Mouse (Mus musculus): ENCODE results near the gene Ptges3l. TPM values are rescaled to one million over a fixed set of nuclear protein-coding genes. Genes with fewer than 3 reads are reported as not detected.
"Not testable (repeated sequence)": the region's sequence is repeated elsewhere in the genome, so short reads cannot be mapped to it uniquely, and the experiment has no call there.

The Ptges3l gene
- polyA plus RNA-seq, 1 experiment from 2014 or later = 1.2 TPM

DNA sequence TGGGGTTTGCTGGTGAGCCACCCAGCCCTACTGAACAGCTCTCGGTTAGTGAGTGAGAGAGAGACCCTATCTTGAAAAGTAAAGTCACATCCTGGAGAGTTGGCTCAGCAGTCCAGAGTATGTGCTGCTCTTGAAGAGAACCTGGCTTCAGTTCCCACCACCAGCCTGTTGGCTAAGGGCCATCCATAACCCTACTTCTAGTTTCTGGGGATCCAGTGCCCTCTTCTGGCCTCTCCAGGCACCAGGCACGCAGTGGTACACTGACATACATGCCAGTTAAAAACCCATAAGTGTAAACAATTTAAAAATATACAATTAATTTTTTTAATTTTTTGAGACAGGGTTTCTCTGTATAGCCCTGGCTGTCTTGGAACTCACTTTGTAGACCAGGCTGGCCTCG lies 25.3 kb upstream of the Ptges3l start:
- Histone ChIP-seq H3K27ac (ENCODE audit: low read depth, low read length) (no peak overlapping the region), H3K36me3 (ENCODE audit: control insufficient read depth, insufficient read depth, low read length) (peaks cover 8% of the 10 kb centered on the region), H3K4me2 (ENCODE audit: low read length) (no peak overlapping the region), H3K9ac (ENCODE audit: low read length) (no peak overlapping the region), H3K4me3 (ENCODE audit: low read depth, low read length) (no peak overlapping the region), H3K9me3 (replicated peaks; ENCODE audit: control insufficient read depth, low read length) (no peaks in the 10 kb centered on the region), H3K27me3 (replicated peaks; ENCODE audit: control insufficient read depth, insufficient read depth, low read length) (no peaks in the 10 kb centered on the region), H3K4me1 (ENCODE audit: control insufficient read depth, insufficient read depth, low read length) (peaks cover 8% of the 10 kb centered on the region; the same call in 1 of the 2 replicates)
- DNase-seq (ENCODE audit: low spot score) (no peak), ATAC-seq (no peak)
- WGBS = 89% methylated on average over 3 of the region's 3 CpGs

DNA sequence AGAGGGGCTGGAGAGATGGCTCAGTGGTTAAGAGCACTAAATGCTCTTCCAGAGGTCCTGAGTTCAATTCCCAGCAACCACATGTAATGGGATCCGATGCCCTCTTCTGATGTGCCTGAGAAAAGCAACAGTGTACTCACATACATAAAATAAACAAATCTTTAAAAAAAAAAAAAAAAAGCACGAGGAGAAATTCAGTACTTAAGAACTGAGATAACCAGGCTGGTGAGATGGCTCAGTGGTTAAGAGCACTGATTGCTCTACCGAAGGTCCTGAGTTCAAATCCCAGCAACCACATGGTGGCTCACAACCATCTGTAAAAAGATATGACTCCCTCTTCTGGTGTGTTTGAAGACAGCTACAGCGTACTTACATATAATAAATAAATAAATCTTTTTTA lies 24.5 kb upstream of the Ptges3l start:
- H3K36me3 ChIP-seq (ENCODE audit: control insufficient read depth, insufficient read depth, low read length) = peaks cover 15% of the 10 kb centered on the region

GRCm38 (mm10) chr11:101448899-101449298 lies 23.8 kb upstream of the Ptges3l start:
- 86% methylated on average over 4 of the region's 4 CpGs for WGBS
- Histone ChIP-seq H3K9me3 (replicated peaks; ENCODE audit: control insufficient read depth, low read length) (no peaks in the 10 kb centered on the region), H3K27ac (ENCODE audit: low read depth, low read length) (no peak overlapping the region), H3K36me3 (ENCODE audit: control insufficient read depth, insufficient read depth, low read length) (peaks cover 22% of the 10 kb centered on the region), H3K4me1 (ENCODE audit: control insufficient read depth, insufficient read depth, low read length) (no peaks in the 10 kb centered on the region), H3K4me3 (ENCODE audit: low read depth, low read length) (no peak overlapping the region), H3K27me3 (replicated peaks; ENCODE audit: control insufficient read depth, insufficient read depth, low read length) (no peaks in the 10 kb centered on the region), H3K9ac (ENCODE audit: low read length) (no peak overlapping the region), H3K4me2 (ENCODE audit: low read length) (no peak overlapping the region)
- ATAC-seq = no peak
- DNase-seq (ENCODE audit: low spot score) = no peak

More for the DNA sequence above, 24.5 kb upstream of the Ptges3l start:
- not testable (repeated sequence) for H3K27me3 ChIP-seq (replicated peaks; ENCODE audit: control insufficient read depth, insufficient read depth, low read length); H3K4me3 ChIP-seq (ENCODE audit: low read depth, low read length); H3K4me1 ChIP-seq (ENCODE audit: control insufficient read depth, insufficient read depth, low read length); DNase-seq (ENCODE audit: low spot score); H3K9me3 ChIP-seq (replicated peaks; ENCODE audit: control insufficient read depth, low read length); H3K9ac ChIP-seq (ENCODE audit: low read length); ATAC-seq; H3K4me2 ChIP-seq (ENCODE audit: low read length); H3K27ac ChIP-seq (ENCODE audit: low read depth, low read length)
- 93% methylated on average over 4 of the region's 4 CpGs for WGBS

DNA sequence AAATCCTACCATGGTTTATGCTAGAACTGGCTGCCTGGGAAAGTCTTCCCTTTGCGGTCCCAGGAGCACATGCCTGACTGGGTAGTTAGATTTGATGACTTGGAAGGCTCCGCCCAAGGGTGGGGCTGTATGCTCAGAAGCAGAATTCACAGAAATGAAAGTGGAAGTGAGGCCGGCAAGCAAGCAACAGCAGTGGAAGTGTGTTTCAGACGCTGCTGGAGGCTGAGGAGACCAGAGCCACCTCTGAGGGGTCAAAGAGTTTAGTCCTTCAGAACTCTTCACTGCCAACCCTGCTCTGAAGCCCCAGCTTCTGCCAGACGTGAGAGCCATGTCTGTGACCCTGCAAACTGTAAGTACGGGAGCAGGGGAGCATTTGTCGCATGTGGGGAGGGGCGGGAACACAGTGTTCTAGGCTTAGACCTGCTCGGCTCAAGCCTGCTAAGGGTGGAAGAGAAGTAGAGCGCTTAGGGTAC lies 23.2 kb upstream of the Ptges3l start, which contains the start of gene Ifi35:
Gene Ifi35 (plus strand): TSS at position 134 of the 473 bp plus-strand sequence.
- DNase-seq (ENCODE audit: low spot score) (no peak), ATAC-seq (no peak)
- no peaks in the 10 kb centered on the region for H3K27me3 ChIP-seq (replicated peaks; ENCODE audit: control insufficient read depth, insufficient read depth, low read length)
- H3K4me3 ChIP-seq (ENCODE audit: low read depth, low read length) = peak within 1 kb of the TSS; percentile 5; the same call in 1 of the 2 replicates
- peak within 1 kb of the TSS; percentile 29; the same call in 1 of the 2 replicates for H3K9ac ChIP-seq (ENCODE audit: low read length)
- no peak within 1 kb of the TSS for H3K4me2 ChIP-seq (ENCODE audit: low read length)
- H3K36me3 ChIP-seq (ENCODE audit: control insufficient read depth, insufficient read depth, low read length) = peaks cover 28% of the 10 kb centered on the region
- 49% methylated on average over 10 of the region's 10 CpGs for WGBS
- no peak within 1 kb of the TSS for H3K27ac ChIP-seq (ENCODE audit: low read depth, low read length)
- no peaks in the 10 kb centered on the region; the same call in 1 of the 2 replicates for H3K4me1 ChIP-seq (ENCODE audit: control insufficient read depth, insufficient read depth, low read length)
- H3K9me3 ChIP-seq (replicated peaks; ENCODE audit: control insufficient read depth, low read length) = no peaks in the 10 kb centered on the region

GRCm38 (mm10) chr11:101447786-101448185 lies 22.7 kb upstream of the Ptges3l start:
- Histone ChIP-seq H3K36me3 (ENCODE audit: control insufficient read depth, insufficient read depth, low read length) (peaks cover 28% of the 10 kb centered on the region), H3K27ac (ENCODE audit: low read depth, low read length) (no peak overlapping the region), H3K4me2 (ENCODE audit: low read length) (no peak overlapping the region), H3K4me1 (ENCODE audit: control insufficient read depth, insufficient read depth, low read length) (peaks cover 4% of the 10 kb centered on the region; the same call in 1 of the 2 replicates), H3K9ac (ENCODE audit: low read length) (peak overlapping the region; percentile 29; the same call in 1 of the 2 replicates), H3K9me3 (replicated peaks; ENCODE audit: control insufficient read depth, low read length) (no peaks in the 10 kb centered on the region), H3K27me3 (replicated peaks; ENCODE audit: control insufficient read depth, insufficient read depth, low read length) (no peaks in the 10 kb centered on the region), H3K4me3 (ENCODE audit: low read depth, low read length) (no peak overlapping the region)
- WGBS = 90% methylated on average over 5 of the region's 5 CpGs
- no peak for ATAC-seq
- no peak for DNase-seq (ENCODE audit: low spot score)

GRCm38 (mm10) chr11:101446860-101447259 lies 21.7 kb upstream of the Ptges3l start:
- not testable (repeated sequence) for H3K27me3 ChIP-seq (replicated peaks; ENCODE audit: control insufficient read depth, insufficient read depth, low read length); H3K27ac ChIP-seq (ENCODE audit: low read depth, low read length); H3K4me1 ChIP-seq (ENCODE audit: control insufficient read depth, insufficient read depth, low read length); DNase-seq (ENCODE audit: low spot score); ATAC-seq; H3K9me3 ChIP-seq (replicated peaks; ENCODE audit: control insufficient read depth, low read length); H3K9ac ChIP-seq (ENCODE audit: low read length); H3K4me3 ChIP-seq (ENCODE audit: low read depth, low read length); H3K4me2 ChIP-seq (ENCODE audit: low read length)
- H3K36me3 ChIP-seq (ENCODE audit: control insufficient read depth, insufficient read depth, low read length) = peaks cover 28% of the 10 kb centered on the region
- WGBS = 95% methylated on average over 8 of the region's 8 CpGs

DNA sequence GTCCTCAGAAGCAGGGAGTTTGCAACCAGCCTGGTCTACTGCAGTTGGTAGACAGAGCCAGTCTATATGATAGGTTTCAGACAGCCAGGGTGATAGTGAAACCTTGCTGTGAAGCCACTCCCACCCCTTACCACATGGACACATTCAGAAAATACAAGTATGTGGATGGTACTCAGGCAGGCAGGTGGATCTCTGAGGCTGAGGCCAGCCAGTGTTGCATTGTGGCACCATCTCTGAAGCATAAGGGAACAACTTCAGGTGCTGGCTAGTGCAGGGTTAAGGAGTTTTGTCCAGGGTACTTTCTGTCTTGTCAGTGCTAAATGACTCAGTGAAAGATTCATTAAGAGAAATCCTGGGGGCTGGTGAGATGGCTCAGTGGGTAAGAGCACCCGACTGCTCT lies 21.2 kb upstream of the Ptges3l start:
- 89% methylated on average over 1 of the region's 1 CpGs for WGBS
- no peak overlapping the region for H3K4me3 ChIP-seq (ENCODE audit: low read depth, low read length)
- no peak overlapping the region for H3K4me2 ChIP-seq (ENCODE audit: low read length)
- ATAC-seq (no peak), DNase-seq (ENCODE audit: low spot score) (no peak)
- peaks cover 4% of the 10 kb centered on the region; the same call in 1 of the 2 replicates for H3K4me1 ChIP-seq (ENCODE audit: control insufficient read depth, insufficient read depth, low read length)
- no peaks in the 10 kb centered on the region for H3K9me3 ChIP-seq (replicated peaks; ENCODE audit: control insufficient read depth, low read length)
- H3K27me3 ChIP-seq (replicated peaks; ENCODE audit: control insufficient read depth, insufficient read depth, low read length) = no peaks in the 10 kb centered on the region
- H3K27ac ChIP-seq (ENCODE audit: low read depth, low read length) = no peak overlapping the region
- H3K9ac ChIP-seq (ENCODE audit: low read length) = no peak overlapping the region
- peaks cover 28% of the 10 kb centered on the region for H3K36me3 ChIP-seq (ENCODE audit: control insufficient read depth, insufficient read depth, low read length)

DNA sequence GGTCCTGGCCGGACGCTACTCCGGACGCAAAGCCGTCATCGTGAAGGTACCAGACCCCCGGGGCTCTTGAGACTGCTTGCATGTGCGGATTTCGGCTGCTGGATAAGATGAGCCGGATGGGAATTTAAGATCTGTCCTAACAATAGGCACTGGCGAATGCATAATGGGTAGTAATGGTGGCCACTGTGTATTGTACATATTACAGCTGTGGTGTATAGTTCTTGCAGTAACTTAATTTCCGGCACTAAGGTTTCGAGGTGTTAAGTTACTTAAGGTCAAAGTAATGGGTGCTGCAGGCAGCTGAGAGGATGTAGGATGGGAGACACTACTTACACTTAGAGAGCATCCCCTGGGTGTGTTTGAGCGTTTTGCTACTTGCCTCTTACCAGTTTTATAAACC lies 17.6 kb upstream of the Ptges3l start:
- Histone ChIP-seq H3K36me3 (ENCODE audit: control insufficient read depth, insufficient read depth, low read length) (peaks cover 28% of the 10 kb centered on the region), H3K4me1 (ENCODE audit: control insufficient read depth, insufficient read depth, low read length) (peaks cover 4% of the 10 kb centered on the region; the same call in 1 of the 2 replicates), H3K4me2 (ENCODE audit: low read length) (peak overlapping the region; percentile 62), H3K27ac (ENCODE audit: low read depth, low read length) (peak overlapping the region; percentile 85), H3K9ac (ENCODE audit: low read length) (peak overlapping the region; percentile 91), H3K9me3 (replicated peaks; ENCODE audit: control insufficient read depth, low read length) (no peaks in the 10 kb centered on the region), H3K27me3 (replicated peaks; ENCODE audit: control insufficient read depth, insufficient read depth, low read length) (no peaks in the 10 kb centered on the region), H3K4me3 (ENCODE audit: low read depth, low read length) (peak overlapping the region; percentile 79)
- DNase-seq (ENCODE audit: low spot score) (no peak), ATAC-seq (0 out of 2 replicates have a peak, but pooled peaks have one; percentile 0)
- 3% methylated on average over 14 of the region's 14 CpGs for WGBS

DNA sequence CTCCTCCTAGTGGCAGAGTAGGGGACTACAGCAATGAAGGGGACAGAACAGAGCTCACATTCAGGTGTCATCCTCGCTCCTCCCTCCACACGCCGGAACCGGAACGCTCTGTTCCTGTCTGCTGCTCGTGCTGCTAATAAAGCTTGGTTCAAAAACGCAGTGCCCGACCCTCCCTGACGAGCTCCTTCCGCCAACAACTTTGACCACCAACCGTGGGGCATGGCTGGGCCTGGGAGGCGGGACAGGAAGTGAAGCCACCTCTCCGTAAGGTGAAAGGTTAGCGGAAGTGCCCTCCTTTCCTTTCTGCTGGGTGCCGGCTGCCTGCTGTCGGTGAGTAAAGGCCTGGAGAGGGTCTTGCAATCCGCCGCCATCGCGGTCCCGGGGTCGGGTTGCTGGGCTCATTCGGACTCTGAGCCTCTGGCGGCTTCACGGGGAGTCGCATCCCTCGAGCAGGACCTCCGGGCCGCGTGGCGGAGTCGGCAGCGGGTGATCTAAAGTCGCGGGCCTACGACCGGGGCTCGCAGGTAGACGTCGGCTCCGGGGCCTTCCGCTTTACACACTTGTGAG lies 17.1 kb upstream of the Ptges3l start, which contains the start of gene Rpl27:
Gene Rpl27 (plus strand): TSS at position 172 of the 567 bp plus-strand sequence.
- peak within 1 kb of the TSS; percentile 62 for H3K4me2 ChIP-seq (ENCODE audit: low read length)

More for the DNA sequence above, 17.1 kb upstream of the Ptges3l start, which contains the start of gene Rpl27:
- ATAC-seq = peak; percentile 100
- Histone ChIP-seq H3K36me3 (ENCODE audit: control insufficient read depth, insufficient read depth, low read length) (peaks cover 28% of the 10 kb centered on the region), H3K27ac (ENCODE audit: low read depth, low read length) (peak within 1 kb of the TSS; percentile 85), H3K4me1 (ENCODE audit: control insufficient read depth, insufficient read depth, low read length) (peaks cover 4% of the 10 kb centered on the region; the same call in 1 of the 2 replicates), H3K27me3 (replicated peaks; ENCODE audit: control insufficient read depth, insufficient read depth, low read length) (no peaks in the 10 kb centered on the region), H3K4me3 (ENCODE audit: low read depth, low read length) (peak within 1 kb of the TSS; percentile 79), H3K9me3 (replicated peaks; ENCODE audit: control insufficient read depth, low read length) (no peaks in the 10 kb centered on the region), H3K9ac (ENCODE audit: low read length) (peak within 1 kb of the TSS; percentile 91)
- under 1% methylated on average over 42 of the region's 42 CpGs for WGBS
- DNase-seq (ENCODE audit: low spot score) = peak; percentile 100
